Mouse (Mus musculus): ENCODE data around the gene Dhx33. TPM values are rescaled to one million over a fixed set of nuclear protein-coding genes. Genes with fewer than 3 reads are reported as not detected.

Dhx33 gene
- polyA plus RNA-seq, 1 experiment from 2014 or later: 21.3 TPM

- 93% methylated on average over 6 of the region's 6 CpGs for WGBS
Measured at GRCm38 (mm10) chr11:70977293-70977692, 26.9 kb downstream of the Dhx33 start.

GRCm38 (mm10) chr11:70975193-70975592, 29.0 kb downstream of the Dhx33 start:
- H3K4me1 ChIP-seq: peaks cover 5% of the 10 kb centered on the region
- H3K9me3 ChIP-seq (replicated peaks): no peaks in the 10 kb centered on the region
- H3K4me3 ChIP-seq: no peak overlapping the region
- H3K36me3 ChIP-seq: peaks cover 69% of the 10 kb centered on the region
- H3K9ac ChIP-seq: no peak overlapping the region
- H3K27me3 ChIP-seq: no peaks in the 10 kb centered on the region
- H3K4me2 ChIP-seq (replicated peaks): no peak overlapping the region
- 86% methylated on average over 2 of the region's 2 CpGs for WGBS
- no peak for ATAC-seq (ENCODE audit: low FRiP score)
- H3K27ac ChIP-seq: no peak overlapping the region

More at GRCm38 (mm10) chr11:70977293-70977692, 26.9 kb downstream of the Dhx33 start:
- no peaks in the 10 kb centered on the region for H3K9me3 ChIP-seq (replicated peaks)
- H3K9ac ChIP-seq: no peak overlapping the region
- no peak for ATAC-seq (ENCODE audit: low FRiP score)
- no peaks in the 10 kb centered on the region for H3K27me3 ChIP-seq
- H3K27ac ChIP-seq: no peak overlapping the region
- peaks cover 80% of the 10 kb centered on the region for H3K36me3 ChIP-seq
- H3K4me3 ChIP-seq: no peak overlapping the region
- H3K4me2 ChIP-seq (replicated peaks): no peak overlapping the region
- H3K4me1 ChIP-seq: peaks cover 12% of the 10 kb centered on the region

GRCm38 (mm10) chr11:70973947-70974346, 30.3 kb downstream of the Dhx33 start:
- Histone ChIP-seq H3K4me3 (no peak overlapping the region), H3K4me1 (peaks cover 5% of the 10 kb centered on the region), H3K36me3 (peaks cover 58% of the 10 kb centered on the region), H3K27me3 (no peaks in the 10 kb centered on the region), H3K4me2 (replicated peaks) (no peak overlapping the region), H3K9me3 (replicated peaks) (no peaks in the 10 kb centered on the region), H3K9ac (no peak overlapping the region), H3K27ac (no peak overlapping the region)
- WGBS: 72% methylated on average over 4 of the region's 4 CpGs
- ATAC-seq (ENCODE audit: low FRiP score): no peak

GRCm38 (mm10) chr11:70972586-70972985, 31.7 kb downstream of the Dhx33 start:
- peaks cover 45% of the 10 kb centered on the region for H3K36me3 ChIP-seq
- H3K27ac ChIP-seq: no peak overlapping the region
- H3K4me2 ChIP-seq (replicated peaks): no peak overlapping the region
- WGBS: 67% methylated on average over 1 of the region's 1 CpGs
- H3K9ac ChIP-seq: no peak overlapping the region
- no peaks in the 10 kb centered on the region for H3K27me3 ChIP-seq
- no peaks in the 10 kb centered on the region for H3K9me3 ChIP-seq (replicated peaks)
- H3K4me1 ChIP-seq: peaks cover 13% of the 10 kb centered on the region
- ATAC-seq (ENCODE audit: low FRiP score): no peak
- no peak overlapping the region for H3K4me3 ChIP-seq

- H3K9ac ChIP-seq: peak overlapping the region; percentile 89
- H3K36me3 ChIP-seq: peaks cover 32% of the 10 kb centered on the region
- peaks cover 16% of the 10 kb centered on the region for H3K4me1 ChIP-seq
- ATAC-seq (ENCODE audit: low FRiP score): peak; percentile 0; the same call in 1 of the 2 replicates
- H3K27ac ChIP-seq: peak overlapping the region; percentile 91
- peak overlapping the region; percentile 64 for H3K4me2 ChIP-seq (replicated peaks)
- H3K4me3 ChIP-seq: peak overlapping the region; percentile 81
- H3K27me3 ChIP-seq: no peaks in the 10 kb centered on the region
- H3K9me3 ChIP-seq (replicated peaks): no peaks in the 10 kb centered on the region
- WGBS: 19% methylated on average over 24 of the region's 24 CpGs
Measured at GRCm38 (mm10) chr11:70970560-70971540, 33.4 kb downstream of the Dhx33 start.

GRCm38 (mm10) chr11:70969821-70970559, 34.2 kb downstream of the Dhx33 start, which contains the start of the genes Nup88 and Rpain:
Gene Nup88 (minus strand): TSS chr11:70969973.
Gene Rpain (plus strand): TSS chr11:70970213.
- WGBS: under 1% methylated on average over 42 of the region's 43 CpGs
- peak within 1 kb of the TSS; percentile 91 for H3K27ac ChIP-seq
- no peaks in the 10 kb centered on the region for H3K27me3 ChIP-seq
- peak; percentile 97 for ATAC-seq (ENCODE audit: low FRiP score)
- H3K4me3 ChIP-seq: peak within 1 kb of the TSS; percentile 81
- peaks cover 16% of the 10 kb centered on the region for H3K4me1 ChIP-seq
- H3K9ac ChIP-seq: peak within 1 kb of the TSS; percentile 89
- peak within 1 kb of the TSS; percentile 64 for H3K4me2 ChIP-seq (replicated peaks)
- no peaks in the 10 kb centered on the region for H3K9me3 ChIP-seq (replicated peaks)
- peaks cover 32% of the 10 kb centered on the region for H3K36me3 ChIP-seq

GRCm38 (mm10) chr11:70969271-70969794, 34.9 kb downstream of the Dhx33 start:
- H3K4me1 ChIP-seq: peaks cover 16% of the 10 kb centered on the region
- H3K9ac ChIP-seq: peak overlapping the region; percentile 89
- H3K27me3 ChIP-seq: no peaks in the 10 kb centered on the region
- peak overlapping the region; percentile 64 for H3K4me2 ChIP-seq (replicated peaks)
- WGBS: under 1% methylated on average over 25 of the region's 25 CpGs
- H3K4me3 ChIP-seq: peak overlapping the region; percentile 81
- H3K27ac ChIP-seq: peak overlapping the region; percentile 91
- peak; percentile 20 for ATAC-seq (ENCODE audit: low FRiP score)
- H3K9me3 ChIP-seq (replicated peaks): no peaks in the 10 kb centered on the region
- H3K36me3 ChIP-seq: peaks cover 32% of the 10 kb centered on the region

GRCm38 (mm10) chr11:70964222-70964907, 39.9 kb downstream of the Dhx33 start:
- Histone ChIP-seq H3K27ac (no peak overlapping the region), H3K9me3 (replicated peaks) (no peaks in the 10 kb centered on the region), H3K36me3 (peaks cover 62% of the 10 kb centered on the region), H3K4me2 (replicated peaks) (no peak overlapping the region), H3K4me1 (peaks cover 11% of the 10 kb centered on the region), H3K27me3 (no peaks in the 10 kb centered on the region), H3K4me3 (no peak overlapping the region), H3K9ac (no peak overlapping the region)
- no peak for ATAC-seq (ENCODE audit: low FRiP score)
- whole genome bisulfite sequencing: 78% methylated on average over 4 of the region's 4 CpGs

- no peaks in the 10 kb centered on the region for H3K27me3 ChIP-seq
- H3K9ac ChIP-seq: no peak overlapping the region
- WGBS: 95% methylated on average over 5 of the region's 5 CpGs
- no peaks in the 10 kb centered on the region for H3K9me3 ChIP-seq (replicated peaks)
- no peak overlapping the region for H3K4me2 ChIP-seq (replicated peaks)
- no peak overlapping the region for H3K4me3 ChIP-seq
- ATAC-seq (ENCODE audit: low FRiP score): no peak
- no peak overlapping the region for H3K27ac ChIP-seq
- H3K36me3 ChIP-seq: peaks cover 87% of the 10 kb centered on the region
- no peaks in the 10 kb centered on the region for H3K4me1 ChIP-seq
Measured at GRCm38 (mm10) chr11:70960786-70961554, 43.3 kb downstream of the Dhx33 start.

GRCm38 (mm10) chr11:70954711-70955110, 49.5 kb downstream of the Dhx33 start:
- H3K9ac ChIP-seq: no peak overlapping the region
- H3K4me3 ChIP-seq: no peak overlapping the region
- no peak overlapping the region for H3K27ac ChIP-seq
- H3K9me3 ChIP-seq (replicated peaks): no peaks in the 10 kb centered on the region
- 91% methylated on average over 4 of the region's 4 CpGs for WGBS
- ATAC-seq (ENCODE audit: low FRiP score): no peak
- no peaks in the 10 kb centered on the region for H3K27me3 ChIP-seq
- no peaks in the 10 kb centered on the region for H3K4me1 ChIP-seq
- no peak overlapping the region for H3K4me2 ChIP-seq (replicated peaks)
- H3K36me3 ChIP-seq: peaks cover 91% of the 10 kb centered on the region
